Mouse (Mus musculus): ENCODE results near the gene Ifrd1. TPM values are rescaled to one million over a fixed set of nuclear protein-coding genes. Genes with fewer than 3 reads are reported as not detected.
"Not testable (repeated sequence)": the region's sequence is repeated elsewhere in the genome, so short reads cannot be mapped to it uniquely, and the experiment has no call there.

Ifrd1 gene
- polyA plus RNA-seq, 1 experiment from 2014 or later, result 105 TPM

DNA sequence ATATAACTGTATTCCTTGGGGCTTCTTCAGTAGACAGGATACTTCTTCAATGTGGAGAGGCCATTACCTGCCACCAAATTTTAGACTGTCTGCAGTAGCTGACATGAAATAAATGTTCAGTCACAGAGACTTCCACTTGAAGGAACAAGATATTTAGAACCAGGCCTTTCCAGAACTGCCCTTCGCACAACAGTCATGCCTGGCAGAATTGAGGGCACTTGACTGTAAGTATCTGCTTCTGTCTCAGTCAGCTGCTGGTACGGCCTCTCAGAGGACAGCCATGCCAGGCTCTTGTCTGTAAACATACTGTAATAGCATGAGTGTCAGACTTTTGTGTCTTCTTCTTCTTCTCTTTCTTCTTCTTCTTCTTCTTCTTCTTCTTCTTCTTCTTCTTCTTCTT, 8.2 kb upstream of the Ifrd1 start:
- no peak overlapping the region for H3K27ac ChIP-seq
- H3K4me3 ChIP-seq, result no peak overlapping the region
- no peaks in the 10 kb centered on the region for H3K36me3 ChIP-seq
- no peak for ATAC-seq (ENCODE audit: insufficient number of reproducible peaks, low FRiP score, low TSS enrichment, low read depth)
- no peak overlapping the region for H3K9ac ChIP-seq
- no peaks in the 10 kb centered on the region for H3K27me3 ChIP-seq
- no peaks in the 10 kb centered on the region for H3K4me1 ChIP-seq
- H3K4me2 ChIP-seq, result no peak overlapping the region
- no peaks in the 10 kb centered on the region for H3K9me3 ChIP-seq
- 81% methylated on average over 2 of the region's 2 CpGs for WGBS

- no peak for ATAC-seq (ENCODE audit: insufficient number of reproducible peaks, low FRiP score, low TSS enrichment, low read depth)
- Histone ChIP-seq H3K4me1 (no peaks in the 10 kb centered on the region), H3K9ac (no peak overlapping the region), H3K4me2 (no peak overlapping the region), H3K27ac (no peak overlapping the region), H3K4me3 (no peak overlapping the region), H3K27me3 (no peaks in the 10 kb centered on the region), H3K9me3 (no peaks in the 10 kb centered on the region), H3K36me3 (no peaks in the 10 kb centered on the region)
Measured at GRCm38 (mm10) chr12:40256033-40256432, 7.7 kb upstream of the Ifrd1 start.

GRCm38 (mm10) chr12:40255310-40255709, 7.0 kb upstream of the Ifrd1 start:
- not testable (repeated sequence) for H3K27me3 ChIP-seq; H3K9ac ChIP-seq; H3K9me3 ChIP-seq; H3K4me2 ChIP-seq; H3K36me3 ChIP-seq; H3K27ac ChIP-seq; ATAC-seq (ENCODE audit: insufficient number of reproducible peaks, low FRiP score, low TSS enrichment, low read depth); H3K4me3 ChIP-seq; H3K4me1 ChIP-seq
- WGBS, result 87% methylated on average over 4 of the region's 4 CpGs

DNA sequence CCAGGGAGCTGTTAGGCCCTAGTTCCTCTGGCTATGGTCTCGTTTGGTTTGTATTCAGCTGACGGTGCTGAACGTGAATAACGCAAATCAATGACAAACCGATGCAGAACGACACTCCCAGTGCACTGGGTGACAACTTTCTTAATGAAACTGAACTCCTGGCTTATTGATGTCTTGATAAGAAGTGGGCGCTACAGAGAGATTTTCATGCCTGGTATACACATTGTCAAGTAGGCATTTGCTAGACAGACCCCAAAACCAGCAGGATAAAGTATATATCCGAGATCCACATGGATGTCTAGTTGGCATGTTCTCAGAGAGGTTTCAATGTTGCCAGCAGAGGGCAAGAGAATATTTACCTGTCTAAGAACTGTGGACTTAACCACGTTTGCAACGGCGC, 6.4 kb upstream of the Ifrd1 start:
- Histone ChIP-seq H3K36me3 (no peaks in the 10 kb centered on the region), H3K9me3 (no peaks in the 10 kb centered on the region), H3K4me2 (no peak overlapping the region), H3K9ac (no peak overlapping the region), H3K4me1 (no peaks in the 10 kb centered on the region), H3K27me3 (no peaks in the 10 kb centered on the region), H3K4me3 (no peak overlapping the region), H3K27ac (no peak overlapping the region)
- WGBS, result 81% methylated on average over 11 of the region's 11 CpGs
- ATAC-seq (ENCODE audit: insufficient number of reproducible peaks, low FRiP score, low TSS enrichment, low read depth), result no peak

GRCm38 (mm10) chr12:40253241-40253640, 4.9 kb upstream of the Ifrd1 start:
- Histone ChIP-seq H3K9me3 (no peaks in the 10 kb centered on the region), H3K36me3 (no peaks in the 10 kb centered on the region), H3K27ac (no peak overlapping the region), H3K4me3 (no peak overlapping the region), H3K9ac (no peak overlapping the region), H3K27me3 (no peaks in the 10 kb centered on the region), H3K4me2 (no peak overlapping the region), H3K4me1 (no peaks in the 10 kb centered on the region)
- no peak for ATAC-seq (ENCODE audit: insufficient number of reproducible peaks, low FRiP score, low TSS enrichment, low read depth)
- WGBS, result 73% methylated on average over 5 of the region's 5 CpGs

GRCm38 (mm10) chr12:40250256-40250655, 2.0 kb upstream of the Ifrd1 start:
- no peaks in the 10 kb centered on the region for H3K9me3 ChIP-seq
- H3K4me1 ChIP-seq, result no peaks in the 10 kb centered on the region
- no peaks in the 10 kb centered on the region for H3K36me3 ChIP-seq
- H3K9ac ChIP-seq, result no peak overlapping the region
- H3K27ac ChIP-seq, result no peak overlapping the region
- H3K27me3 ChIP-seq, result no peaks in the 10 kb centered on the region
- no peak for ATAC-seq (ENCODE audit: insufficient number of reproducible peaks, low FRiP score, low TSS enrichment, low read depth)
- H3K4me3 ChIP-seq, result no peak overlapping the region
- H3K4me2 ChIP-seq, result no peak overlapping the region

DNA sequence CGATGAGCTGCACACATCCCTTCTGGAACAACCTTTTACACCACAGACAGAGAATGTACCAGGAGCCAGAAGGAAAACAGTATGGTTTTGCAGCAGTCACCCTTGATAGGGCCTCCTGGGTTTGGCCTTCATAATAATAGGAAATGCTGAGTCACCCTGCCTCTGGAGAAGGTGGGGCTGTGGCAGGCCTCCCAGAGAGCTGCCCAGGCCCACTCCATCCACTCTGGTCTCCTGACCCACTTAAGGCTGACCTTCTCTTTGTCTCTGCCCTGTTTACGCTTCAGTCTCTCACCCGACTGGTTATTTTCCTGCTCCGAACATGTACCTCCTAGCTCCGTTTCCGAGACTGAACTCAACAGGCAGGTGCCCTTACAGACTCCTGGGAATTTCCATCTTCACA, 328 bp downstream of the Ifrd1 start:
- Histone ChIP-seq H3K36me3 (no peaks in the 10 kb centered on the region), H3K4me1 (no peaks in the 10 kb centered on the region), H3K9me3 (no peaks in the 10 kb centered on the region), H3K4me3 (no peak overlapping the region), H3K27ac (no peak overlapping the region), H3K9ac (no peak overlapping the region), H3K4me2 (no peak overlapping the region), H3K27me3 (no peaks in the 10 kb centered on the region)
- no peak for ATAC-seq (ENCODE audit: insufficient number of reproducible peaks, low FRiP score, low TSS enrichment, low read depth)
- 73% methylated on average over 6 of the region's 6 CpGs for WGBS

- no peak for ATAC-seq (ENCODE audit: insufficient number of reproducible peaks, low FRiP score, low TSS enrichment, low read depth)
- Histone ChIP-seq H3K27ac (no peak overlapping the region), H3K27me3 (no peaks in the 10 kb centered on the region), H3K4me3 (no peak overlapping the region), H3K36me3 (no peaks in the 10 kb centered on the region), H3K9ac (no peak overlapping the region), H3K4me2 (no peak overlapping the region), H3K9me3 (no peaks in the 10 kb centered on the region), H3K4me1 (no peaks in the 10 kb centered on the region)
- 68% methylated on average over 4 of the region's 4 CpGs for WGBS
Measured at GRCm38 (mm10) chr12:40247384-40247783, 920 bp downstream of the Ifrd1 start.

GRCm38 (mm10) chr12:40245434-40245970, 2.8 kb downstream of the Ifrd1 start:
- H3K9ac ChIP-seq, result no peak overlapping the region
- 84% methylated on average over 7 of the region's 7 CpGs for WGBS
- no peak for ATAC-seq (ENCODE audit: insufficient number of reproducible peaks, low FRiP score, low TSS enrichment, low read depth)

DNA sequence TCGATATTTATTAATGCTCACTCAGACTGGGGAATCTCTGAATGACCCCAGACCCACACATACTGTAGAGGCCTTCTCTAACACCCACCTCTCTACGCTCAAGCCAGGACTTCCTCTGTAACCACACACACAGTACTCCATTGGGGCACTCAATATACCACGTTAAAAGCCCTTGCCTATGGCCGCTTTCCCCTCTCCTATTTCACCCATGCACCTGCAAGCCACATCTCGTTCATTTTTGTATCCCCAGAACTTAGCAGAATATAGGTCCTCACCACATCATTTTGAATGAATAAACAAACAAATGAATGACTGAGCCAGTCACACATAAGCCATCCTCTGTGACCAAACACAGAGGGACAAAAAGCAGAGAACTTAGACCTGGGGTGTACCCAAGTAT, 3.4 kb downstream of the Ifrd1 start:
- H3K36me3 ChIP-seq, result no peaks in the 10 kb centered on the region
- H3K27ac ChIP-seq, result no peak overlapping the region
- H3K9me3 ChIP-seq, result no peaks in the 10 kb centered on the region
- H3K4me3 ChIP-seq, result no peak overlapping the region
- no peak overlapping the region for H3K4me2 ChIP-seq
- no peaks in the 10 kb centered on the region for H3K27me3 ChIP-seq
- 94% methylated on average over 5 of the region's 5 CpGs for WGBS
- no peaks in the 10 kb centered on the region for H3K4me1 ChIP-seq
- H3K9ac ChIP-seq, result no peak overlapping the region
- ATAC-seq (ENCODE audit: insufficient number of reproducible peaks, low FRiP score, low TSS enrichment, low read depth), result no peak

More at GRCm38 (mm10) chr12:40245434-40245970, 2.8 kb downstream of the Ifrd1 start:
- H3K9me3 ChIP-seq, result no peaks in the 10 kb centered on the region
- H3K4me2 ChIP-seq, result no peak overlapping the region
- no peaks in the 10 kb centered on the region for H3K36me3 ChIP-seq
- no peaks in the 10 kb centered on the region for H3K4me1 ChIP-seq
- no peak overlapping the region for H3K4me3 ChIP-seq
- H3K27me3 ChIP-seq, result no peaks in the 10 kb centered on the region
- H3K27ac ChIP-seq, result no peak overlapping the region

DNA sequence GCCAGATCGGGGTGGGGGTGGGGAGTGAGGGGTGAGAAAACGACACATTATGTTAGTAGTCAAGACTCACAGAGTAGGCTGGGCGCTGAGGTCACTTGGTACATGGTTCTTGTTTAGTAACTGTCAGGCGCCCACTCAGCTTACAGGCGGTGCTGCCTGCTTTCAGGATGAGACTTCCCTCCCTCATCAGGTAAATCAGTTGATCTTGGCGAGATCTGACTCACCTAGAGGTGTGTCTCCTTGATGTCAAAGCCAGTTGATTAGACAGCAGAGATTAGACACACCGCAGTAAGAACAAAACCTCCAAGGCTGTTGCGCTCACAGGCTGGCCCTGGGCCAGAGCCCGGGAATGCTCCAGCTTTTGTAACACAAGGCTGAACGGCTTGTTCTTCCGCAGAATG, 4.5 kb downstream of the Ifrd1 start:
- H3K4me3 ChIP-seq, result no peak overlapping the region
- H3K36me3 ChIP-seq, result no peaks in the 10 kb centered on the region
- ATAC-seq (ENCODE audit: insufficient number of reproducible peaks, low FRiP score, low TSS enrichment, low read depth), result no peak
- H3K4me2 ChIP-seq, result no peak overlapping the region
- 50% methylated on average over 11 of the region's 11 CpGs for WGBS
- H3K27ac ChIP-seq, result no peak overlapping the region
- no peaks in the 10 kb centered on the region for H3K27me3 ChIP-seq
- no peaks in the 10 kb centered on the region for H3K4me1 ChIP-seq
- no peaks in the 10 kb centered on the region for H3K9me3 ChIP-seq
- no peak overlapping the region for H3K9ac ChIP-seq

- Histone ChIP-seq H3K27me3 (no peaks in the 10 kb centered on the region), H3K36me3 (no peaks in the 10 kb centered on the region), H3K4me1 (no peaks in the 10 kb centered on the region), H3K9me3 (no peaks in the 10 kb centered on the region), H3K4me3 (no peak overlapping the region), H3K27ac (no peak overlapping the region), H3K9ac (no peak overlapping the region), H3K4me2 (no peak overlapping the region)
- WGBS, result 79% methylated on average over 4 of the region's 4 CpGs
- no peak for ATAC-seq (ENCODE audit: insufficient number of reproducible peaks, low FRiP score, low TSS enrichment, low read depth)
Measured at GRCm38 (mm10) chr12:40243241-40243640, 5.1 kb downstream of the Ifrd1 start.

DNA sequence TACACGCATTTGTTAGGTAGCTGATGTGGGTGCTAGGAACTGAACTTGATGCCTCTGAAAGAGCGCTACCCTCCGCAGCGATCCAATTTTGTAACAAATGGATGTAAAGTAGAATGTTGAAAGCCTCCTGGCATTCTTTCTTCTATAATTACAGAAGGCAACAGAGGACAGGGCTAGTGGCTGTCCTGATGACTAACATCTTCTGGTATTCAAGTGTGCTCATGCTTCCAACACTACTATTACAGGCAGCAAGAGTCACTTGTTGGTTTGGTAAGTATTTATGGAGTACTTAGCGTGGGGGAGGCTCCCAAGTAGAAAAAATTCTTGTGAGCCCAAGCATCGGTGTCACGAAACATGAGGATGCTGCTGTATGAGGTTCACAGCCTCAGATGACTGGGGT, 9.1 kb downstream of the Ifrd1 start:
- Histone ChIP-seq H3K36me3 (no peaks in the 10 kb centered on the region), H3K4me2 (no peak overlapping the region), H3K4me3 (no peak overlapping the region), H3K27me3 (no peaks in the 10 kb centered on the region), H3K9me3 (no peaks in the 10 kb centered on the region), H3K4me1 (no peaks in the 10 kb centered on the region), H3K27ac (no peak overlapping the region), H3K9ac (no peak overlapping the region)
- WGBS, result 87% methylated on average over 7 of the region's 7 CpGs
- no peak for ATAC-seq (ENCODE audit: insufficient number of reproducible peaks, low FRiP score, low TSS enrichment, low read depth)
